Mouse (Mus musculus) testis, adult 2 months (tissue): ENCODE data around the gene Itgb1.

Experiments used
- CTCF ChIP-seq: fragments of 200-500 bp; IDR thresholded peaks from 2 replicates; pipeline ENCODE4 v1.5.1; 2012; ENCODE audit warnings: low read depth, mild to moderate bottlenecking, inconsistent platforms, low read length, moderate library complexity; ENCODE audit not compliant: control insufficient read depth, insufficient read depth, insufficient replicate concordance
- POLR2A ChIP-seq: fragments of 200-500 bp; IDR thresholded peaks from 2 replicates; pipeline ENCODE4 v1.6.1; 2012; ENCODE audit warnings: low read depth, mild to moderate bottlenecking, inconsistent platforms, low read length, moderate library complexity; ENCODE audit not compliant: control insufficient read depth

GRCm38 (mm10) chr8:128671813-128672212, 13.6 kb upstream of the Itgb1 start:
- TF ChIP-seq POLR2A = no peak
- TF ChIP-seq CTCF = no peak
